Mouse (Mus musculus) heart, postnatal 25 days (tissue): Measurements from ENCODE around the gene Sytl1. TPM values are rescaled to one million over a fixed set of nuclear protein-coding genes. Genes with fewer than 3 reads are reported as not detected.

Source experiments
- DNase-seq: peaks from one replicate; pipeline ENCODE4 v3.0.0; 2022; ENCODE audit warnings: low spot score
- intact Hi-C: fragments of 180-260 bp; cut with DNase I; formaldehyde crosslinking; loops from one replicate; pipeline ENCODE4 v1.15.1; 2025
- total RNA-seq, 2 experiments: library from RNA; stranded (reverse); gene quantifications; 2 replicates each; pipeline ENCODE4 v1.2.3; 2021

The Sytl1 gene
- total RNA-seq, 2 experiments from 2014 or later, result 0.36 to 0.81 TPM

DNA sequence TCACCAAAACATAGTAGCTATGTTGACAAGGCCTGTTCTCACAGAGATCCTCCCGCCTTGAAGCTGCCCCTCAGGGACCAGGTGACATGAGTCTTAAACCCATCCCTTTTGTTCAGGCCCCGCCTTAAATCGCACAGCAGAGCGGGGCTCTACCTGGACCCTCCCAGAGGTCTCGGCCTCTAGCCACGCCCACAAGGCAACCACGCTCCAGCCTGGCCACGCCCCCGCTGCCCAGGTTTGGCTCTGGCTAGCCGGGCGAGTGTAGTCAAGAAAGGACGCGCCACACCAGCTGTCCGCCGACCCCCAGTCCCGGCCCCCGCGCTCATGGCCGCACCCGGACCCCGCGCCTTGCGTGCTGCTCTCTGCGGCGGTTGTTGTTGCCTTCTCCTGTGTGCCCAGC, 42.3 kb downstream of the Sytl1 start:
- no peak for DNase-seq
- intact Hi-C loops, result no loop called here

DNA sequence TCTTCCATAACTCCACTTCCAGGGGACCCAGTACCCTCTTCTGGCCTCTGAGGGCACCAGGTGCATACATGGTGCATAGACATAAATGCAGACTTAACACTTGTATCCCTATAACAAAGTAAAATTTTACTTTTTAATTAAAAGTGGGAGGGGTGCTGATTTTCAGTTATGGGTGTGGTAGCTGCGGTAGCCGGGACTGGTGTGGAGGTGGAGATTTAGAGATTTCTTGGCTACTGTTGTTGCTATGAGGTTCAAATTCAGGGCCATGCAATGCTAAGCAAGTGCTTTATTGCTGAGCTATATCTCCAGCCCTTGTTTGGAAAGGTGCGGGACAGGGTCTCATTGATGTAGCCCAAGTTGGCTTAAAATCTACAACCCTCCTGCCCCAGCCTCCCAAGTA, 44.2 kb downstream of the Sytl1 start:
- intact Hi-C loops, result loop anchor here (10.0 kb wide), 1 partner anchor 274 kb away; no protein-coding TSS in a partner anchor

DNA sequence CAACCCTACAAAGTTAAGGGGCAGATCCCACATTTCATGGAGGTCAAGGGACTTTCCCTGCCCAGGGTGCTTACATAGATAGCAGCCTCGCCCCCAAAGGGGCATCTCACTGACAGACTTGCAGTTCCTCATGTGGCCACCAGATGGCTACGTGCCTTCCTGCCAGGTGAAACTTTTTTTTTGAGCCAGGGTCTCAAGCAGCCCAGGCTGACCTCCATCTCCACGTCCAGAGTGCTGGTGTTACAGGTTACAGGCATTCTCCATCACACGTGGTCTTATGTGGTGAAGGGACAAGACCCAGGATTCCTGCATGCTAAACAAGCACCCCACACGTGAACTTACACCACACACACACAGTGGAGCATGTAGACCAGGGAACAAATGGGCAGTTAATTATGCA, 45.3 kb downstream of the Sytl1 start:
- DNase-seq, result no peak
- intact Hi-C loops, result loop anchor here (2.0 to 10.0 kb wide), 3 partner anchors 35 to 273 kb away; no protein-coding TSS in a partner anchor

More for the DNA sequence above, 44.2 kb downstream of the Sytl1 start:
- DNase-seq, result no peak

DNA sequence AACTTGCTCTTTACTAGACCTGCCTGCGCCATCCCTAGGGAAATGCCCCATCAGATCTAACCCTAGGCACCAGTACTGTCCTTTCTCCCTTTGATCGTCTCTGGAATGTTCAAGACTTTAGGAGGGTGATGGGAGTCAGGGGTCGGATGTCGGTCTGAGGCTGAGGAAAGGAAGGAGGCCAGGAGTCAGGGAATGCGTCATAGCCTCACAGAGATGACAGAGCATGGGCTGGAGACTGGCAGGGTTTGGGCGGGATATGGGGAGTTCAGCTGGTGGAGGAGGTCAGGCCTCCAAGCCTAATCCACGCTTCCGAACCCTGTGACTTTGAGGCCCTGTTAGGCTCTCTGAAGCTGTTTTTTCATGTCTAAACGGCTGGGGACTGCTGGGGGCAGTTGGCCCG, 49.3 kb downstream of the Sytl1 start:
- DNase-seq, result no peak
- intact Hi-C loops, result loop anchor here (2.0 to 10.0 kb wide), 2 partner anchors 203 to 269 kb away; partner anchors contain the start of gene Ahdc1

DNA sequence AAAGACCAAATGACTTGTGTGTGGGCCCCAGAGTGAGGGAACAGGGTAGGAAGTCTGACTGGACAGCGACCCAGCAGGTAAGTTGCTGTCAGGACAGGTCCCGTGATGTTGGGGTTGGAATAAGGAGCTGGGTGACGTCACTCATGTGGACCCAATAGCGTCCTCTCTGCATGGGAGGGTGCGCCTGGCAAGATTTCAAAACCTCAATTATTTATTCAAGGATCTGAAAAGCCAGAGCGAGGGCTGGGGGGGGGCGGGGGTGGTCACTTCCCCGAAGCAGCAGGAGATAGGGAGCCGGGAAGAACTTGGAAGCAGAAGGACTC, 49.7 kb downstream of the Sytl1 start:
- intact Hi-C loops, result loop anchor here (10.0 kb wide), 1 partner anchor 268 kb away; no protein-coding TSS in a partner anchor

DNA sequence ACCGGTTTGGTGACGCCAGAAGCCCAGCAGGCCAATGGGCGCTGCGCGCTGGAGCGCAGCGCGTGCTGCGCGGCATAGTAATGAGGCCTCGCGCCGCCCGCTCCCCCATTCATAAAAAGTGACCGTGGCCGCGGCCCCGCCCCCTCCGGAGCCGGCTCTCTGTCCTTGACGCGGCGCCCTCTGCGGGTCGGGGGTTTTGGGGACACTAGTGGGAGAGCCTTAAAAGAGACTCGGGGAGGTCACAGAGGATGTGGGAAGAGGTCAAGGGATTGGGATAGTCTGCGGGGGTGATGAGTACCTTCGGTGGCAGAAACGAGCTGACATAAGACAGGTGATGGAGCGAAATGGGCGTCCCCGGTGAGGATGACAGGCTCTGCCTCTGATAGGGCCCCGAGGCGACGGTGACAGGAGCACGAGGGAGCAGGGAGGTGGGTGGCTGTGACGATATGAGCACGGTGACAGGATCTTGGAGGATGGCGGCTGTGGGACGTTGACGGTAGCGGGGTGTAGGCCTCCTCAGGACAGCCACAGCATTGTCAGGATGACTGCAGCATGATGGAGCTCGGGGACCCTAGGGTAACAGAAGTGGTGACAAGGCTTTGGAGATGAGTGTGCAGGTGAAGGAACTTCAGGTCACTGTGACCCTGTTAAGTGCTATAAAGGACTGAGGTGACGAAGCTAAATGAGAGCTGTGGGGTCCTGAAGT, 50.2 kb downstream of the Sytl1 start:
- DNase-seq, result peak; percentile 69
- intact Hi-C loops, result loop anchor here (10.0 kb wide), 1 partner anchor 268 kb away; no protein-coding TSS in a partner anchor

More for the DNA sequence above, 49.7 kb downstream of the Sytl1 start:
- no peak for DNase-seq

DNA sequence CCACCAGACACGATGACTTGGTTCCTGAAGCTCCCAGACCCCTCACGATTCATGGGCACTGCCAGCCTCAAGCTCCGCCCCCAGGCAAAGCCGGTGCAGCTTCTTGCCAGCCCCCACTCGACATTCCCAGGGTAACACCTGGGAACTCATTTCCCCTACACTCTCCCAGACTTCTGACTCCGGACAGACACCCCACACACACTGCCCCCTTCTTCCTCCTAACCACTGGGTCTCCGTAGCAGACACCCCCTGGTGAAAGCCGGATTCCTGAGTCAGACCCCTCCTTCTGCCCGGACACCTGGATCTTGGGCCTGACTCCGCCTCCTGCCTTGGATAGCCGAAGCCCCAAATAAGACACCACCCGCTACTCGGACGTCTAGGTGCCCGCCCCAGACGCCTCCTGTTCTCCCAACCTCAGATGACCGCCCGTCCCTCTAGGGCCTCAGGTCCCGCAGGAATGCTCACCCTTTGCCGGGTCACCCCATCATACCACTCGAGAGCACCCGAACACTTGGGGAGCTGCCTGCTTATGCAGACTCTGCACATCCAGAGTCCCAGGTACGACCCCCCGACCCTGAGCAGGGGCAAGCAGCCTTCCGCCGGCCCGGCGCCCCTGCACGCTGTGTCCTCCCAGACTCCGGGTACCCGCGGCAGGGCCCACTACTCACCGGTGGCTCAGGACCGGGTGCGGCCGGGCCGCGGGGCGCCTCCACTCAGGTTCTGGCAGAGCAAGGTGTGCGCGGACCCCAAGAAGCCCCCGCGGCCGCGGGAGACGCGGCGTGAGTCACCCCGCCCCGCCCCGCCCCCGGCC, 51.0 kb downstream of the Sytl1 start, which contains the start of the genes Cd164l2 and Gpr3:
Cd164l2 (plus strand) TSS at position 381 of the 811 bp plus-strand sequence.
Gpr3 (minus strand) TSS at position 786 of the 811 bp plus-strand sequence.
- DNase-seq, result no peak
- intact Hi-C loops, result loop anchor here (10.0 kb wide), 1 partner anchor 267 kb away; no protein-coding TSS in a partner anchor

DNA sequence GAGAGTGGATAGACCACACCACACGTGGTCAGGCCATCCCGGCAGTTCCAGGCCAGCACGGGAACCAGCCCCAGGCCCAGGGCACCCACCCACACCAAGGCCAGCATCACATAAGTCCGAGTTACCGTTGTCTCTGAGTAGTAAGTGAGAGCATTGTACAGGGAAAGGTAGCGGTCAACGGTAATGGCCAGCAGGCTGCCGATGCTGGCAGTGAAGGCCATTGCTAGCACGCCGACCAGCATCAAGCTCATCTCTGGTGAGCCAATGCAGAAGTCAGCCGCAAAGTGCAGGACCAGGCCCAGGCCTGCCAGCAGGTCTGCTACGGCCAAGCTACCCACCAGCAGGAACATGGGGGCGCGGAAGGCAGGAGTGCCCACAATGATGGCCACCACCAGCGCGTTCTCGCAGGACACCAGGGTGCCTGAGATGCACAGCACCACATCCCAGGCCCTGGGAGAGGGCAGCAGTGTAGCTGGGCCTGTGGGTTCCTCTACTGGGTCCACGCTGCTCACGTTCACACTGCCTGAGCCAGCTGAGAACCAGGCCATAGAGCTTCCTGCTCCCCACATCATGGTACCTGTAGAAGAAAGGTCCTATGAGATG, 52.0 kb downstream of the Sytl1 start:
- intact Hi-C loops, result loop anchor here (10.0 kb wide), 1 partner anchor 266 kb away; no protein-coding TSS in a partner anchor
- no peak for DNase-seq

DNA sequence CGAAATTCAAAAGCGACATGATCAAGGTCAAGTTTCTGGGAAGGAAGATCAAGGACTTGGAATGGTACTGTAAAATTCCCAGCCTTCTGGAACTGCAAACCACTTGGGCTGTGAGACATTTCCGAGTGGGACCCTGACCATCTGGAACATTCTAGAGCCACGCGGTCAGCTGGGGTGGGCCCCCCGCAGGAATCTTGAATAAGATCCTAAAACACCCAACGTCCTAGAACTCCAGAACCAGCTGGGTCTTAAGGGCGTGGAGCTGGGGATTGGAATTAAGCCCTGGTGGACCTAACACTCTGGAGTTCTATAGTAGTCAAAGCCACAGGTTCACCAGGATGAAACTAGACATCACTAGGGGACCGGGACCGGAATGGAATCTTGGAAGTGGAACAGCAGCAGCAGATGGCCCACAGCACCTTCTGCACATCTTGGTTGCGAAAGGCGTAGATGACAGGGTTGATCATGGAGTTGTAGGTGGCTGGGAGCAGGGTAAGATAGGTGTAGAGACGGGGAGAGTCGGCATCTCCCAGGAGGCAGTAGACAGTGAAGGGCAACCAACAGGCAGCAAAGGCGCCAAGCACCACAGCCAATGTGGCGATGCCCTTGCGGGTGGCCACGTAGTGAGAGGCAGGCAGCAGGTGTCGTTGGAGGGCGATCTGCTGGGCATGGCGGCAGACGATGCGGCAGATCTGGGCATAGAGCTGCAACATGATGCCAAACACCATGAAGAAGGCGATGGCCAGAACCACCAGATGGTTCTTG, 52.7 kb downstream of the Sytl1 start:
- no peak for DNase-seq
- intact Hi-C loops, result loop anchor here (10.0 kb wide), 1 partner anchor 265 kb away; no protein-coding TSS in a partner anchor

DNA sequence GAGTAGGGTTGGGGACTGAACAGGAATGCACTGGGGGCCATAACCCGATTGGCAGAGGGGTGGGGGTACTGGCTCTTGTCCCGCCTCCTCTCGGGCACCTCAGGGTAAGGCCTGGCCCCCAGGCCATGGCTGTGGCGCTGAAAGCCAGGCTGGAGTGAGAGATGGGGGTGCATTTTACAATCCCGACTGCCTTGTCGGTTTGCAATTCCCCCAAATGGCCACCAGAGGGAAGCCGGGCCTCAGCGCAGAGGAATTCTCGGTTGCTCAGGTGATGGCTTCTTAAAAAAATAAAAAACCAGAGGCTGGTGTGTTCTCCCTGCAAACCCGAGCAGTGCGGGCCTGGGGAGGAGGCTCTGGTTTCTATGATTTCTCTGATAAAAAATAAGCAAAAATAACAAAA, 53.5 kb downstream of the Sytl1 start:
- DNase-seq, result no peak
- intact Hi-C loops, result no loop called here

DNA sequence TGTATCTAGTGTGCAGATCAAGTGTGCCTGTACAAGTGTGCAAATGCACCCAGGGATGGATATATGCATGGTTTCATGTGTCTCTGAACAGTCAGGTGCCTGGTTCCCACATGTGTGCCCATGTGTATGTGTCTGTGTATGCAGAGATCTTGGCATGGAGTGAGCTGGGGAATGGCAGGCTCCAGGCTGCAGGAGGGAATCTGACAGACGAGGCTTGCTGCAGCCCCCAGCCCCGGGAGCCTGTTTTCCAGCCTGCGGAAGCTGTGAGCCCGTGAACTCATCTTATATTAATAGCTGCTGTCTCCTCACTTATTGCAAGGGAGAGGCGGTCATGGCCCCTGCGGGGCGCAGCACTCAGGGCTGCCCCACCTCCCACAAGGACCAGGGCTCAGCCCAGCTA, 58.5 kb downstream of the Sytl1 start:
- intact Hi-C loops, result no loop called here
- no peak for DNase-seq

DNA sequence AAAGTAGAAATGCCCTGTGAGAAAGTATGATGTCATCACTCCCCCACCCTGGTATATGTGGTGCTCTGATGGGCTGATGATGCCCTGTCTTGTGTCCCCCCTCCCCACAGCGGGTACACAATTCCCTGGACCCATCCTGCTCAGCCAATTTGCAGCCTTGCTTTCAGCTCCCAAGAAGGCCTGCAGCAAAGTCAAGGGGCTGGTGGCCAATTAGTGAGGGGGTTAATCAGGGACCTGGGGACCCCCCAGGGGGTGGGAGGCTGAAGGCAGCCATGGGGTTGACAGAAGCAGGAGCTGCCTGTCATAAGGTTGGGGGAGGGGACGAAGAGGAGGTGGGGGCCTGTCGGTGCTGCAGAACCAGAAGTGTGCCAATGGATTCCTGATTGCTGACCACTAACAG, 59.3 kb downstream of the Sytl1 start:
- intact Hi-C loops, result no loop called here
- no peak for DNase-seq

Other genes with a start within 250 kb of the Sytl1 start
- gene Wasf2, start 132.6 kb downstream of the Sytl1 start, total RNA-seq, result 100 to 1,000 TPM in 1 of 2 experiments, 10 to 100 TPM in 1; 77.7 to 110 TPM
- under 1 TPM in 1 of 2 experiments, not detected in 1; 0.53 TPM for gene Cd164l2, start 51.0 kb downstream of the Sytl1 start, total RNA-seq
- under 1 TPM in 1 of 2 experiments, not detected in 1; 0.22 TPM for gene Gpr3, start 50.6 kb downstream of the Sytl1 start, total RNA-seq
- 10 to 100 TPM; 10.8 to 20.1 TPM for gene Map3k6, start 22.3 kb downstream of the Sytl1 start, total RNA-seq
- gene Tmem222, start 14.7 kb upstream of the Sytl1 start, total RNA-seq, result 10 to 100 TPM; 24.8 to 25.7 TPM
- gene Wdtc1, start 90.4 kb upstream of the Sytl1 start, total RNA-seq, result 10 to 100 TPM; 81.2 to 82.7 TPM
- gene Slc9a1, start 106.6 kb upstream of the Sytl1 start, total RNA-seq, result 10 to 100 TPM; 16.3 to 20.0 TPM
- 1 to 10 TPM; 2.5 to 4.0 TPM for gene Tent5b, start 217.0 kb upstream of the Sytl1 start, total RNA-seq
- gene Trnp1, start 235.4 kb upstream of the Sytl1 start, total RNA-seq, result 1 to 10 TPM; 2.2 to 4.3 TPM